Mouse (Mus musculus): ENCODE results near the gene Pim1.
"Not testable (repeated sequence)": the region's sequence is repeated elsewhere in the genome, so short reads cannot be mapped to it uniquely, and the experiment has no call there.

Gene Pim1

DNA sequence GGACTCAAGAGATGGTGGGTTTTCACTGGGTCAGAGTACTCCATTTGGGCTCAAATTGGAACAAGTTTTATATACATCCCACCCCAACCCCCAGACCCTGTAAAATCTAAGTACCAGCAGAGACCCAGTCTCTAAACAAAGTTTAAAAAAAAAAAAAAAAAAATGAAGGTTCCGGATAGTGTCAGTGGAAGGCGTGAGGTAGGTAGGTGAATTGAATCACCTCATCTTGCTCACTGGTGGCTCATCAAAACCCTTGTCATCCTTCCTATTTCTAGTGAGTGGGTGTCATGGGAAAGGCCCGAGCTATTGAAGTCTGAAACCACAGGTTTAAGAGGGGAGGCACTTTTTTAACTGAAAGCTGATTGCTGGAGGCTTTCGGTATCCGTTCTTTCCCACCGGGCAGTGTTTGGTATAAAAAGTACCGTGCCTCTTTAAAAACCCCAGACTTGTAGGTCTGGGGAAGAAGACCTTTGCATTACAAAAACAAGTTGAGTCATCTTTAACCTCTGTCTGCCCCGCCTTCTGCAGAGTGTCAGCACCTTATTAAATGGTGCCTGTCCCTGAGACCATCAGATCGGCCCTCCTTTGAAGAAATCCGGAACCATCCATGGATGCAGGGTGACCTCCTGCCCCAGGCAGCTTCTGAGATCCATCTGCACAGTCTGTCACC, 3.6 kb downstream of the Pim1 start:
- no peak for DNase-seq

- no peak for DNase-seq
These were observed 4.2 kb downstream of the Pim1 start for GRCm38 (mm10) chr17:29494732-29495076.

DNA sequence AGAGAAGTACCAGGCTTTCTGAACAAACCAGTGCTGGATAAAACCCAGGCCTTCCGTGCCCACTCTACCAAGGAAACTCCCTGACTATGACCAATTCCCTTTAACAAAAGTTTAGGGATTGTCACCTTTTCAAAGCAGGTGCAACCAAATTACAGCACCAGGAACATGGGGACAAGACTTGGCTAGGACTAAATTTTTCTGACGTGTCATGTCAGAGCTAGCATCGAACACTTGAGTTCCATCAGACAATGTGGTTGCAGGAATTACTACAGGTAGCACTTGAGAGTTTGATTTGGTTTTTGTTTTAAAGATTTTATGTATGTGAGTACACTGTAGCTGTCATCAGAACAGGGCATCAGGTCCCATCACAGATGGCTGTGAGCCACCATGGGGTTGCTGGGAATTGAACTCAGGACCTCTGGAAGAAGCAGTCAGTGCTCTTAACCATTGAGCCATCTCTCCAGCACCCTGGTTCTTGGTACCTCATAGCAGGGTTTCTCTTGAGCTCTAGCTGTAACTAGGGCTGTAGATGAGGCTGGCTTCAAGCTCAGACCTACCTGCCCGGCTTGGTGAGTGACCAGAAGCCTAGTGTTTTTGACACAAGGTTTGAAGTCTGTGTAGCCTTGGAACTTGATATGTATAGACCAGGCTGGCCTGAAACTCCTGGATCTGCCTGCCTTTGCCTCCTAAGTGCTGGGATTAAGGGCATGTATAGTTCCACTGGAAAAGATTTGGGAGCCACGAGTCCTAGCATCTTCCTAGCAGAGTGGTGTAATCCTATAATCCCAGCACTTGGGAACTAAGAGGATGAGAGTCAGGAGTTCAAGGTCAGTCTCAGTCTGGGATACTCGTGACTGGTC, 5.9 kb downstream of the Pim1 start:
- no peak for DNase-seq

- DNase-seq = no peak
These were observed 6.5 kb downstream of the Pim1 start for GRCm38 (mm10) chr17:29497071-29497354.

GRCm38 (mm10) chr17:29497481-29497880, 6.9 kb downstream of the Pim1 start:
- DNase-seq = not testable (repeated sequence)

DNA sequence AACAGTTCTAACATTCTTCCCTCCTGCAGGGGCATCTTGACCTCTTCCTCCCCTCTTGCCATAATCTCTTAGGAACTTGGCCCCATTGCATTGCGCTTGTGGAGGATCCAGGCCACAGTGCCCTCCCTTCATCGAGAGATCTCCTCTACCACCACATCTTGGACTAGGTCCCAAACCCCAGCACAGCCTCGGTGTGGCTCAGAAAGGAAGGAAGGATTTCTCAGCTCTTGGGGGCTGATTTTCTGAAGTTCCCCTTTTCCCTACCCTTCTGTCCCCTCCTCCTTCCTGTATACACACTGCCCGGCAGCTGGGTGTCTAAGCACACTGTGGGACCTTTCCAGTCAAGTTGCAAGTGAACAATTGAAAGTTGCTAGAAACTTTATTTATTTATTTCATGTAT, 7.5 kb downstream of the Pim1 start:
- peak; percentile 43 to 48 for DNase-seq

- DNase-seq = not testable (repeated sequence)
These were observed 8.4 kb downstream of the Pim1 start for GRCm38 (mm10) chr17:29498952-29499351.

DNA sequence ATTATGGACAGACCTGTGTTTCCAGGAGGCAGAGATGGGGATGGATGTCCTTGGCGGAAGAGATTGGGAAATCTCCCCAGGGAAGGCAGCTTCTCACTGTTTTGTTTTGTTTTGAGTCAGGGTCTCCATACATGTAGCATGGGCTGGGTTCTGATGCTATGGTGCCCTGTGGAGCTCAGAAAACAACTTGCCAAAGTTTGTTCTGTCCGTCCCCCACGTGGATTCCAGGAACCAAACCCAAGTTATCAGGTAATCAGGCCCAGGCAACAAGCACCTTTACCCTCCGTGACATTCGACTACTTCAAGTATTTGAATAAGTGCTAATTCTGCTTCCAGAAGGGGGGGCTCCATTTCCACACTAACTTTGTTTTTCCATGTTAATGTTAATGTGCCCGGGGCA, 9.0 kb downstream of the Pim1 start:
- DNase-seq = no peak

DNA sequence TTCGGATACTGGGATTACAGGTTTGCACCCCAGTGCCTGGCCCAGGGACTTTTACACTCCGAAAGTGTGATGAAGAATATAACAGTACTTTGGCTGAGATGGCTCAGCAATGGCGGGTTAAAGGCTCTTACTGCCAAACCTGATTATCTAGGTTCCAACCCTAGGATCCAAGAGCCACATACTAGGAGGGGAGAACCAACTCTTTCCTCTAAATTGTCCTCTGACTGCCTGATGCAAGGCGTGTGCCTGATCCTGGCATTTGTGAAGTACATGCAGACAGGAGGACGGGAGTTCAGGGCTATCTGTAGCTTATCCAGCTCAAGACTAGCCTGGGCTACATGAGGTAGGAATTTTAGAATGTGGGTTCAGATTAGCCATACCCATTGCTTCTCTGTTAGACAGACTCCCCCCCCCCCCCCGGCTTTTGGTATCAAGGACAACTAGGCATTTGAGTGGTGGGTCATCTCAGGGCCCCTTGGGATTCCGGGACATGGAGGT, 9.7 kb downstream of the Pim1 start:
- no peak for DNase-seq

DNA sequence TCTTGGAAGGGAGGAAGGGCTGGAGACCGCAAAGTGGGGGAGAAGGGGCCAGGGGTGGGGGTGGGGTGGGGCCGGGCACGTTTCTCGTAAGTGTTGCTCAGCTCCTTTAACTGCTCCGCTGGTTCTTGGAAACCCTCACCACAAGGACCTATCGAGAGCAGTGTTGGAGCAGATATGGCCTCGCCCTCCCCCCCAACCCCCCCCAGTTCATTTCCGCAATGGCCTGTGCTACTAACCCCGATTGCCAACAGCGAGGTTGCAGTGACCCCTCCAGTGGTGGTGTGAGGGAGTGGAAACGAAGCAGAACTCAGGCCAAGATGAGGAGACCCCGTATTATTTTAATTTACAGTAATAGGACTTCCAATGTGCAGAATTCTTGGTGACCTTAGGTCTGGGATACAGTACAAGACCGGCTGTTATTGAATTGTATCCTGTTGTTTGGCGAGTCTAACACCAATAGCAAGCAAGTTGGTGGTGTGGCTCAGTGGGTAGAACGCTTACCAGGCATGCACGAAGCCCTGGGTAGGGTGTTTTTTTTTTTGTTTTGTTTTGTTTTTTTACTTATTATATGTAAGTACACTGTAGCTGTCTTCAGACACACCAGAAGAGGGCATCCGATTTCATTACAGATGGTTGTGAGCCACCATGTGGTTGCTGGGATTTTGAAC, 10.4 kb downstream of the Pim1 start:
- no peak for DNase-seq

GRCm38 (mm10) chr17:29502005-29502668, 11.6 kb downstream of the Pim1 start:
- DNase-seq = no peak

DNA sequence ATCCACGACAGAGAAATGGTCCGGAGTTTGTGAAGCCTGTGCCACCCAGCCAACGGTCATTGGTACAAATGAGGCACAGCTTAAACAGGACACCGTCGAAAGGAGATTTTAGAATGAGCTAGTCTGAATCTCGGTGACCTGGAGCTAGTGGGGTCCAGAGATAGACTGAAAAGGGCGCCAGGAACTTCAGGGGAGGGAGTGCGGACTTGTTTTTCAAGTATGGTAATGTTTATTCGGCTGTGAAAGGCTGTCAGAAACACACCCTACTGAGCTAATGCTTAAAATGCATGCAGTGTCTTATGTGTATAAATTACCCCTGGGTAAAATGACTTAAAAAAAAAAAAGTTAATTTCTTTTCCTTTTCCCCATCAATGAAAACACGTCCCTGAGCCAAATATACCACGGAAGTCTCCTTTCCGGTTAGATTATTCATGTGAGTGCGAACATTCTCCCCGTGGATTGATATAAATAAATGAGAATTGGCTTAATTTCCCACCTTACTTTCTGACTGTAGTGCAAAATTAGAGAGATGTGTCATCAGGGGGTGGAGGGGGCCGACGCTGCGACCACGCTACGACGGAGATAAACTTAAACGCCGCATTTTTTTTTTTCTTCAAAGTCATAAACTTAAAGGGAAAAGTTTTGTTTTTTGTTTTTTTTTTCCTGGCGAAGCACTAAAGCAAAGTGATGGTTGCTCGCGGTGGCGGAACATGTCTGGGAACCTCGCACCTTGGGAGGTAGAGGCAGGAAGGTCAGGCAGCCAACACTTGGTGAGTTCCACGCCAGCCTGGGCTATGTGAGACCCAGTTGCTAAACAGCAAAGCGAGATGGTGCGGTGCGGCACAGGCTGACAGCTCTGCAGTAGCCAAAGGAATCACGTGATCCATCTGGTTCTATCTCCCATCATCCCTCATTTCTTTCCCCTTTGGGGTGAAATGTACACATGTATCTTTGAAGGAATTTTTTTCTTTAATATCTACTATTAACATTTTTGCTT, 12.4 kb downstream of the Pim1 start:
- no peak for DNase-seq

- no peak for DNase-seq
These were observed 13.1 kb downstream of the Pim1 start for GRCm38 (mm10) chr17:29503700-29504099.

DNA sequence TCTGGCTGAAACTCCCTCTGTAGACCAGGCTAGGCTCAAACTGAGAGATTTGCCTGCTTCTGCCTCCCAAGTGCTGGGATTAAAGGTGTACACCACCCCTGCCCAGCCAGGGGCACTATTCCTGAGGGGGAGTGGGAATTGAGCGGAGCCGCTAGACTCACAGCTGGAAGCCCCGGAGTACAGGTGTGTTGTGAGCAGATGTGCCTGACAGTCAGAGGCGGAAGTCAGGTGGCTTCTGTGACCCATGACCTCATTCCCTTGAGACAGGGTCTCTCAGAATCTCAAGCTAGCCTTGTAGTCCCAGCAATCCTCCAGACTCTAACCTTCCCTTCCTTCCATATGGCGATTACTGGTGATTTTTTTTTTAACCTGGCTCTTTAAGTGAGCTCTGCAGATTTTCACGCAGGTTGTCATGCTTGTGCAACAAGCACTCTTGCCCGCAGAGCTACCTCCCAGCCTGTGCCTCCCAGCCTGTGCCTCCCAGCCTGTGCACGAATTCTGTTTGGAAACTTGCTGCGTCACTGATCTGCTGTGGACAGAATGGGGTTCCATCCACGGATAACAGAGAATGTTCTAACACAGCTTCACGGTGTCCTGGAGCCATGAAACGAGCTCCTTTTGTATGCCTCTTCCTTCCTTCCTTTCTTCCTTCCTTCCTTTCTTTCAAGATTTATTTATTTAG, 18.5 kb downstream of the Pim1 start:
- no peak for DNase-seq

DNA sequence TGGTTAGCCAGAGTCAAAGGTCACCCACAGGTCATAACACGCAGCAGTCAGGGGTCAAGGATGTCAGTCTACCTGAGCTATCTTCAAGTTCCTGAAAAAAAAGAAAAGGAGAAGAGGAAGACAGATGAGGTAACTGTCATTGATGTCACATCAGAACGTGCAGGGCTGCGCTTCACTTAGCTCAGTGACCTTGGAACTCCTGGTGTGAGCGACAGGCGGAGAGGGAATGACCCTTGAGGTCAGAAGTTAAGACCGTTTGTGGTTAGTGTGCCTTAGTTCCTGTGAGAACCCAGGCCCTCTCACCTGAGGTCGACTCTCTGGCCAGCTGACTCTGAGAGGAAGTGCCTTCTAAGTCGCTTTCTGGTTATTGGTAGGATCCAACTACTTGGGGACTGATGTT, 20.1 kb downstream of the Pim1 start:
- no peak for DNase-seq

GRCm38 (mm10) chr17:29513044-29513730, 22.6 kb downstream of the Pim1 start:
- DNase-seq = peak; percentile 82 to 85

DNA sequence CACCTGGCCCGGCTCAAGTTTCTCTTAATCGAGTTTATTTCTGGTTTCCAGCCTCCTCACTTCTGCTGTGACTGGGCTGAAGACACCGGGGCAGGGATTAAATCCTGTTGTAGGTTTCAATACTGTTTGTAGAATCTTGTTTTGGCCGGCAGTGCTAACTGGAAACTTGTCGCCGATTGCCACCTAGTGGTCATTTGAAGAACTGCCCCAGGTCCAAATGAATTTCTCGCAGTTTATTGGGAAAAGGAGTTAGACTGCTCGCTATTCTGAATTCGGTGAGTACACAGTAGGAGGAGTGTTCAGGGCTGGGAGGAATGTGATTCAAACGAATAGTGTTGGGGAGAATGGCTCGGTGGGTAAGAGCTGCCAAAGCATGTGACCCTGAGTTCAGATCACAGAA, 23.9 kb downstream of the Pim1 start:
- peak; percentile 67 to 86 for DNase-seq

GRCm38 (mm10) chr17:29518665-29519064, 28.1 kb downstream of the Pim1 start:
- DNase-seq = not testable (repeated sequence)

DNA sequence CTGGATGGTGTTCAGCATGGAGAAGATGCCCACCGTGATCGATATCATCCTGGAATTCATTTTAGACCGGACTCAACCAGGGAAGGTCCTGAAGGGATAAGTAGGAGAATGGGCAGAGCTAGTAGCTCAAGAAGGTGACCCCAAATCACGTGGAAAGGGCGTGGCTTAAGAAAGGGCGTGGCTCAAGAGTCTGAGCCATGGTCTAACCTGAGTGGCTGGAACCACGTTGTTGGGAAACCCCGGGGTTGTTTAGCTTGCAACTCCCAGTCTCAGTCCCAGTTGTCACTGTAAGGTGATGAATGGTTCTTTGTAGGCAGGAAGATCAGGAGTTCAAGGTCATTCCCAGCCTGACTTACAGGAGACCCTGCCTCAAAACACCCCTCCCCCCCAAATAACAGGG, 29.2 kb downstream of the Pim1 start:
- DNase-seq = no peak

DNA sequence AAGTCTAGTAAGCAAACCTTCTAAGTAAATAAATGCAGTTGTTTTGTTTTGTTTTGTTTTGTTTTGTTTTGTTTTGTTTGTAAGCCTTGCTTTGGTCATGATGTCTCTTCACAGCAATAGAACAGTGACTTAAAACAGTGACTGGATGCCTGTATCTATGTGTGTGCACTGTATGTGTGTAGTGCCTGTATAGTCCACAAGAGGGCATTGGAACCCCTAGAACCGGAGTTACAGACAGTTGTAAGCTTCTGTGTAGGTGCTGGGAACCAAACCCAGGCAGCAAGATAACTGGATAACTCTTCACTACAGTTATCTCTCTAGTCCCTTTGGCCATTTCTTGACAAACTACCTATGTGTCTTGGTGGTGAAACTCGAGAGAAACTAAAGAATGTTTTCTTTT, 35.1 kb downstream of the Pim1 start:
- no peak for DNase-seq
